Mouse (Mus musculus) forebrain, embryonic 15.5 days (tissue): ENCODE measurements at regions not wholly inside any gene's neighbourhood (a gene's known extent, or its start where the extent isn't known, plus 50 kb on each side); places are given as distances from the start of the nearest gene placed in this dataset.

Experiments used
- ATAC-seq: fragments of 200-750 bp; cut with Nextera tagmentation; replicated peaks from 2 replicates; pipeline ENCODE4 v1.8.0; 2017; ENCODE audit warnings: mild to moderate bottlenecking, moderate TSS enrichment, moderate library complexity
- H3K27ac ChIP-seq: fragments of 300-500 bp; sonication (generic); replicated peaks from 2 replicates; pipeline ENCODE4 v1.5.1; 2015; ENCODE audit warnings: mild to moderate bottlenecking, inconsistent platforms
- H3K27me3 ChIP-seq: fragments of 300-500 bp; sonication (generic); 2 replicates; pipeline ENCODE4 v1.6.1; 2015; ENCODE audit warnings: inconsistent platforms
- H3K36me3 ChIP-seq: fragments of 300-500 bp; sonication (generic); 2 replicates; pipeline ENCODE4 v1.6.1; 2015; ENCODE audit warnings: mild to moderate bottlenecking, inconsistent platforms
- H3K4me1 ChIP-seq: fragments of 300-500 bp; sonication (generic); 2 replicates; pipeline ENCODE4 v1.6.1; 2015; ENCODE audit warnings: inconsistent platforms
- H3K4me2 ChIP-seq: fragments of 300-500 bp; sonication (generic); replicated peaks from 2 replicates; pipeline ENCODE4 v1.6.1; 2015; ENCODE audit warnings: mild to moderate bottlenecking, inconsistent platforms
- H3K4me3 ChIP-seq: fragments of 300-500 bp; sonication (generic); 2 replicates; pipeline ENCODE4 v1.5.1; 2015; ENCODE audit warnings: mild to moderate bottlenecking, inconsistent platforms
- H3K9ac ChIP-seq: fragments of 300-500 bp; sonication (generic); replicated peaks from 2 replicates; pipeline ENCODE4 v1.6.1; 2015; ENCODE audit warnings: mild to moderate bottlenecking, inconsistent platforms
- H3K9me3 ChIP-seq: fragments of 300-500 bp; sonication (generic); 2 replicates; pipeline ENCODE4 v1.6.1; 2016; ENCODE audit warnings: inconsistent platforms
- WGBS: fragments of 180-500 bp; shearing (Covaris S2); methylation state at CpG from one replicate; pipeline ENCODE4 v1.1.7; 2015; ENCODE audit warnings: mixed read lengths; 5-methylcytosine and 5-hydroxymethylcytosine counted together

DNA sequence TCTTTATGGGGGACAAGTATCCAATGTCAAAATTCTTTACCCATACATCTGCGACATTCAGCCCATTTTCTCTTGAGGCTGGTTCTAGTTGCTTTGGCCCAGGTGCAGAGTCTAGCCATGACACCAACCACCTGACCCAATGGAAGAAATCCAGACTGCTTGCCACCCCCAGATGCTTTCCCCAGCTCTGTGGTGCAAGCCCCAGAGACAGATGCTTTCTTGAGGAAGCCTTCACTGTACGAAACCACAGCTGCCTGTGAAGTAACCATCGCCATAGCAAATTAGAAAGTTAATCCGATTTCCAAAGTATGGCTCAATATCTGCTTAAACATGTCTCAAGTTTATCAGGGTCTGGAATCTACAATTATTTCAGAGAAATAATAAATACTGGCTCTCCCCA lies 138.5 kb downstream of the Arrdc4 start:
- no peak overlapping the region for H3K9ac ChIP-seq
- no peaks in the 10 kb centered on the region for H3K36me3 ChIP-seq
- H3K4me1 ChIP-seq, result 0 out of 2 replicates have a peak, but pooled peaks cover 3% of the 10 kb centered on the region
- H3K4me3 ChIP-seq, result no peak overlapping the region
- no peak overlapping the region for H3K27ac ChIP-seq
- no peak for ATAC-seq
- H3K4me2 ChIP-seq, result no peak overlapping the region
- WGBS, result 91% methylated on average over 4 of the region's 4 CpGs
- H3K9me3 ChIP-seq, result no peaks in the 10 kb centered on the region
- H3K27me3 ChIP-seq, result no peaks in the 10 kb centered on the region

DNA sequence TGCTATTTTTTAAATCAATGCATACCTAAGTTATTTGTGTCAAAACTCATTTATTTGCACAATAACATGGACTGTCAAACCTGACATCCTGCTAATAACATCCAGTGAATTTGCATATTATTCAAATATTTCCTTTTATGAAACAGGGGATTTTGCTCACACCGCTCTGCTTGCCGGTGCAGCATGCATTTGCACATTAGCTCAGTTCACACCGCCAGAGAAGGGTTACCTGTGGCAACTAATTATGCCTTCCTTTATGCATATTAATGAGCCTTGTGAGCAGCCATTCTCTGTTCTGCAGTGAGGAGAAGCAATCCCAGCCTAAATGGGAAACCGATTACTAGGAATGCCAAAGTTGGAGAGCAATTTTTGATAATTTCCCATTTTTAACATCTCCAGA lies 141.9 kb downstream of the Arrdc4 start:
- H3K27me3 ChIP-seq, result no peaks in the 10 kb centered on the region
- no peaks in the 10 kb centered on the region for H3K9me3 ChIP-seq
- H3K4me2 ChIP-seq, result no peak overlapping the region
- no peak overlapping the region for H3K9ac ChIP-seq
- 0 out of 2 replicates have a peak, but pooled peaks cover 3% of the 10 kb centered on the region for H3K4me1 ChIP-seq
- no peak overlapping the region for H3K27ac ChIP-seq
- H3K4me3 ChIP-seq, result no peak overlapping the region
- ATAC-seq, result peak; percentile 75; the same call in 1 of the 2 replicates
- WGBS, result 18% methylated on average over 4 of the region's 4 CpGs
- no peaks in the 10 kb centered on the region for H3K36me3 ChIP-seq

DNA sequence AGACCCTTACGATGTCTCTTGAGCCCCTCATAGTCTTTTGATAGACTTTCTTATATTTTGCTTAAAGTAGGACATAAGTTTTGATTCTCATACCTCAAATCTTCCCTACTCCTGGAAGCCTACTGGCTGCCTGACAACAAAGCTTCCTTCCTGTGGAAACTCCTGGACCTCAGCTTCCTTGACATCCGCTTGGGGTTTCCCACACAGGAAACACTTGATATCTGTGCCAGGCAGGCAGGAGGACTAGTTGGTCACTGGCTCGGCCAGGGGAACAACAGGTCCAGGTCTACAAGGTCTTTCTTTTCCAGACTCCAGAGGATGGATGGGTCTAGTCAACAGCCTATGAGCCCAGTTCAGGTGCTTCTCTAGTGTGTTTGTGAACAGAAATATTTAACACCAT lies 142.8 kb downstream of the Arrdc4 start:
- no peak overlapping the region for H3K4me3 ChIP-seq
- no peaks in the 10 kb centered on the region for H3K9me3 ChIP-seq
- WGBS, result 93% methylated on average over 3 of the region's 3 CpGs
- no peak for ATAC-seq
- H3K9ac ChIP-seq, result no peak overlapping the region
- no peaks in the 10 kb centered on the region for H3K36me3 ChIP-seq
- H3K27me3 ChIP-seq, result no peaks in the 10 kb centered on the region
- no peak overlapping the region for H3K4me2 ChIP-seq
- H3K4me1 ChIP-seq, result 0 out of 2 replicates have a peak, but pooled peaks cover 3% of the 10 kb centered on the region
- H3K27ac ChIP-seq, result no peak overlapping the region

DNA sequence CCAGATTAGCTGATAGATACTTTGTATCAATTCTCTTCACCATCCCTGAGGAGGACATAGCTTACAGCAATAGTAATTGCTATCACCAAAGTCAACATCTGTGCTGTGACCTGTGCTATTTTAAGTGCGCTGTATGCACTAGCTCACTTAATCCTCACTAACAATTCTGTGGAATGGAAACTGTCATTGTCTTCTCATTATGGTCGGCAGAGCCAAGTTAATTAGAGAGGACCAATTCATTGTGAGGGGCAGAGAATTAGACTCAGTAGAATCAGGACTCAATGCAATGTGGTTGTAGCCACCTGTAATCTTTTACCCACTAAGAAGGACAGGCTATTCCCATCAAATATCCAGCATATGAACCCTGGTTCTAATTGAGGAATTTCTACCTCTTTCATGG lies 145.3 kb downstream of the Arrdc4 start:
- Histone ChIP-seq H3K9me3 (no peaks in the 10 kb centered on the region), H3K36me3 (no peaks in the 10 kb centered on the region), H3K27me3 (no peaks in the 10 kb centered on the region), H3K27ac (no peak overlapping the region), H3K9ac (no peak overlapping the region), H3K4me1 (0 out of 2 replicates have a peak, but pooled peaks cover 3% of the 10 kb centered on the region), H3K4me2 (no peak overlapping the region), H3K4me3 (no peak overlapping the region)
- 41% methylated on average over 2 of the region's 2 CpGs for WGBS
- no peak for ATAC-seq

DNA sequence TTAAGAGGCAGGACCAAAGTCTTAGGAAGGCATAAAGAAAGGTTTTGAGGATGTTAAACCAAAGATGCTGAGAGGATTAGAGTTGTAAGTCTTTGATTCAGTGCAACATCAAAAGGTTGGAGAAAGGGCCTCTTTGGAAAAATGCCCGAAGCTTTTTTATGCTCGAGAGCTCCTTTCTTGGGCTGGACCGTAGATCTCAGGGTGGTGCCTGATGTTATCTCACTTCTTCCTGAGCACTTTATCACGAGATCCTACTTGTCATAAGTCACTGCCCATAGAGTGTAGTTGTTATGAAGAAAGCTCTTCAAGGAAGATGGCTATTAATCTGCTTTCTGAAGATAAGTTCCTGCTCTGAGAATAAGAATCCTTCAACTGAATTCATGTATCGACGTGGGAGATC lies 147.0 kb downstream of the Arrdc4 start:
- no peak overlapping the region for H3K4me2 ChIP-seq
- no peak for ATAC-seq
- no peak overlapping the region for H3K4me3 ChIP-seq
- H3K9me3 ChIP-seq, result no peaks in the 10 kb centered on the region
- H3K9ac ChIP-seq, result no peak overlapping the region
- no peaks in the 10 kb centered on the region for H3K36me3 ChIP-seq
- no peaks in the 10 kb centered on the region for H3K27me3 ChIP-seq
- WGBS, result 37% methylated on average over 6 of the region's 6 CpGs
- no peaks in the 10 kb centered on the region for H3K4me1 ChIP-seq
- no peak overlapping the region for H3K27ac ChIP-seq

DNA sequence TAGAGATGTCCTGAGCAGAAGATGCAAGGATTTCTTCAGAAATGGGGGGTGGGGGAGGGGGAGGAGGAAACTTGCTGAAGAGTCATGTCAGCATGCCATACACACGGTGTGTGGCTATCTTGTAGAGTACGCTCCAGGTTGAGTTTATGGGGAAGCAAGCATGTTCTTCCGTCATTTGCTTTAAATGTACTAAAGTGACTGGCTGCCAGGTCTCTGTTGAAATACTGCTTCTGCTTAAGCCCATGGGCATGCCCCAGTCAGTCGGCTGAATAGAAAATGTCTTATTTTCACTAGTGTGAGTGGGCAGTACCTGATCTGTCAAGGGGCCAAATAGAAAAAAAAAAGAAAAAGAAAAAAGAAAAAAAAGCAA lies 155.0 kb downstream of the Arrdc4 start:
- H3K4me2 ChIP-seq, result no peak overlapping the region
- no peak for ATAC-seq

DNA sequence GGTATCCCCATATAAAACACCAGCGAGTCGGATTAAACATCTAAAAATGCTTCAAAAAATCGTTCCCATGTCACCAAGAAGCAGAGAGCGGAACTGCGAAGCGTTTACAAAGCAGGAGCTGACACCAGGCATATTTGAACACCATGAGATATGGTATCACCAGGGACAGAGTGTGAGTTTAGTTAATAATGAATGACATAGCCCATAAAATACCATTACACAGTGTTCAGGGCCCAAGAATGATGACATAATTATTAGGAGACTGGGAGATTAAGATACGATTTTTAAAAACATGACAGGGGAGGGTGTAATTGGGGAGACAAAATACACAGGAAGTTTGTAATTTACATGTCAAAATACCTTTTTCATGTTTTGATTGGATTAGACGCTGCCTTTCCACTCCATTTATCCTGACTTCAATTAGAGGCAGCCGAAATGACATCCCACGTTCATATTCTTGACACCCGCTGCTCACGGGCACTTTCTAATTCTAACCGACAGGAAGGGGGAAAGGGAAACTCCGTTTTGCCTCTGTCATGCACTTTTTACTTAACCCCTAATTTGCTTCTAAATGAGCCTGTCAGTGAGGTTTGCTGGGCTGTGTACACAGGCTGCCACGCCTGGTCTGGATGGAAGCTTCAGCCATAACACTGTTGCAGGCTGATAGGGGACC lies 155.6 kb downstream of the Arrdc4 start:
- H3K27me3 ChIP-seq, result no peaks in the 10 kb centered on the region
- no peak overlapping the region for H3K4me3 ChIP-seq
- H3K9me3 ChIP-seq, result no peaks in the 10 kb centered on the region
- peak; percentile 48; the same call in 1 of the 2 replicates for ATAC-seq
- no peaks in the 10 kb centered on the region for H3K36me3 ChIP-seq
- no peak overlapping the region for H3K9ac ChIP-seq
- H3K27ac ChIP-seq, result no peak overlapping the region
- H3K4me2 ChIP-seq, result no peak overlapping the region
- 38% methylated on average over 15 of the region's 15 CpGs for WGBS
- H3K4me1 ChIP-seq, result peaks cover 5% of the 10 kb centered on the region; the same call in 1 of the 2 replicates

More for the DNA sequence above, 155.0 kb downstream of the Arrdc4 start:
- no peaks in the 10 kb centered on the region for H3K27me3 ChIP-seq
- WGBS, result 72% methylated on average over 4 of the region's 4 CpGs
- no peaks in the 10 kb centered on the region for H3K36me3 ChIP-seq
- peaks cover 5% of the 10 kb centered on the region; the same call in 1 of the 2 replicates for H3K4me1 ChIP-seq
- no peak overlapping the region for H3K27ac ChIP-seq
- no peaks in the 10 kb centered on the region for H3K9me3 ChIP-seq
- H3K4me3 ChIP-seq, result no peak overlapping the region
- no peak overlapping the region for H3K9ac ChIP-seq

DNA sequence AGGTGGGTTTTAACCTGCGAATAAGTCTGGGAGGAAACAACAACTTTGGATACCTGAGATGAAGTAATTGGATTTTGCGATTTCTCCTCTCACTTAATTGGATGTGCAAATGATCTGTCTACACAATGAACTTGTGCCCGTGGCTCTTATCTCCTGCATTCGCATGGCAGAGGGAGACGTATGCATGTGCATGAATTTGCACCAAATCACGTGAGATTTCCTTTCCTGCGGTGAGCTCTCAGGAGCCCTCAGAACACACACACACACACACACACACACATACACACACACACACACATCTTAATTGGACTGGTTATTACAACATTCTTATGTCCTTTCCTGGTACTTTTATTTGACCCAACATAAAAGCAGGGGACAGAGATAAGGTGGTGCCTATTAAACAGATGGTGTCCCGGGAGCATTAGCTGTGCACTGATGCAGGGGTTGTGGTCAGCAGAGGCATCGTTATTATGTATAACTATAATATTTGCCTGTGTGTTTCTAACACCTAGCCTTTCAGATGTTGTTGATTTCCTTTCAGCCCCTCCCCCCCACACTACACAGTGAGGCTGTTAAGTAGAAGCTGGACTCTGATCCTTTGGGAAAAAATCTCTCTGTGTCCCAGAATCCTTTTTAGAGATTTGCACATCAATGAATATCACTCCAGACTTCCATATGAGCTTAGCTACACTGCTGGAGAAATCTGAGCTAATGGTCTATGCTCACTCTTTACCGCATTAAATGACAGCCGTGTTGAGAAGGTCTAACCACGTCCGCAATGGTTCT lies 166.3 kb downstream of the Arrdc4 start:
- Histone ChIP-seq H3K4me2 (no peak overlapping the region), H3K9me3 (no peaks in the 10 kb centered on the region), H3K9ac (no peak overlapping the region), H3K4me1 (no peaks in the 10 kb centered on the region), H3K27ac (no peak overlapping the region), H3K27me3 (peaks cover 4% of the 10 kb centered on the region), H3K4me3 (no peak overlapping the region), H3K36me3 (no peaks in the 10 kb centered on the region)
- no peak for ATAC-seq
- 73% methylated on average over 13 of the region's 13 CpGs for WGBS

DNA sequence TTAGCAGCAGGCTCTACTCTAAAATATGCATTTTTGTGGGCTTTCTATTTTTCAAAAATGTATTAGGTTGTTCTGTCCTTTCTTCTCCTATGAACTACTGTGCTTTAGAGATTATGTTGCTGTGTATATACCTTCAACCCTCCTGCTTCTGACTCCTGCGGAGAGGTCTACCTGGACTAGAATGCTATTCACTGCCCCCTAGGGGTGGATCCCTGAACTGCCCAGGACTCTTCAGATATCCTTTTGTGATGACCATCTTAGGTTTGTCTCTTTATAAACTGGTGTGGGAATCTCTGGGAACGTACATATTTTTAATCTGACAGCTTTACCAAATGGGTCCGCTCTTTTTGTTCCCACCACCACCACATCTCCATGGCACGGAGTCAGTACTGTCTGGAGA lies 168.4 kb downstream of the Arrdc4 start:
- Histone ChIP-seq H3K9me3 (no peaks in the 10 kb centered on the region), H3K4me1 (no peaks in the 10 kb centered on the region), H3K9ac (no peak overlapping the region), H3K4me3 (no peak overlapping the region), H3K27me3 (peaks cover 4% of the 10 kb centered on the region), H3K27ac (no peak overlapping the region), H3K4me2 (no peak overlapping the region), H3K36me3 (no peaks in the 10 kb centered on the region)
- no peak for ATAC-seq
- 43% methylated on average over 4 of the region's 4 CpGs for whole genome bisulfite sequencing

DNA sequence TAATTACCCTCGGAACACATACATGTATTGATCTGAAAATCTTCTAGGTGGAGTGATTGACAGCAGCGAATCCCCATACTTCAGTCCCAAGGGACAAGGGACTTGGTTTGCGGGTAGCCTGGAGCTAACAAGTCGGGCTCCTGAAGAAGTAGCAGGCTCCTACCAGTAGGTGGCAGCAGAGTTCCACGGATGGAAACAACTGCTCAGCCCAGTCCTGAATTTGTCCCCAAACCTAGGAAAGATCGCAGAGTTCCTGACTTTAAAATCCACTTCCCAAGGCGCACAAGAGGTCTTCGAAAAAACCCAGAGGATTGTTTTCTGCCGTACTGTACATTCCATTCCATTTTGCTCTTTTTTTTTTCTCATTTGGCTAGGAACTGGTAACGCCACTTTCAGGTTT lies 169.4 kb downstream of the Arrdc4 start:
- H3K36me3 ChIP-seq, result no peaks in the 10 kb centered on the region
- peak overlapping the region; percentile 18; the same call in 1 of the 2 replicates for H3K4me3 ChIP-seq
- peak; percentile 93 for ATAC-seq
- peak overlapping the region; percentile 37 for H3K4me2 ChIP-seq
- H3K9me3 ChIP-seq, result no peaks in the 10 kb centered on the region
- no peaks in the 10 kb centered on the region for H3K4me1 ChIP-seq
- peaks cover 4% of the 10 kb centered on the region for H3K27me3 ChIP-seq
- H3K27ac ChIP-seq, result no peak overlapping the region
- 9% methylated on average over 10 of the region's 10 CpGs for WGBS
- no peak overlapping the region for H3K9ac ChIP-seq

DNA sequence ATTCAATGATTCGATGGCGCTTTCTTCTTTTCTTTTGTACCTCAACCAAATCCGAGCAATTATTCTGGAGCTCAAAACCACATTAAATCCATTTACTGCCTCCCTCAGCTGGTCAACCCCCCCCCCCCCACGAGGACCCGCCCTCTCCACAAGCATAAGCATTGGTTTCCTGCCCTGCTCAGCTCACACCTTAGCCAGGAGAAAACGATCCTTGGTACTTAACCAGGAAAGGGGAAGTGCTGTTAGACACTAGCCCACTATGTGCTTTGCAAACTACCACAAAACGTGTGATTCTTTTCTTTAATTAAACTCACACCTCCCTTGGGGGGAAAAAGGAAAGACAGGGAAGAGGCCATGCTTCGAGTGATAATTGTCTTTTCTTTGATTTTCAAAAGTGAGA lies 169.8 kb downstream of the Arrdc4 start:
- no peak overlapping the region for H3K4me3 ChIP-seq
- no peaks in the 10 kb centered on the region for H3K9me3 ChIP-seq
- 55% methylated on average over 8 of the region's 8 CpGs for WGBS
- no peaks in the 10 kb centered on the region for H3K4me1 ChIP-seq
- no peak overlapping the region for H3K4me2 ChIP-seq
- H3K9ac ChIP-seq, result no peak overlapping the region
- no peak overlapping the region for H3K27ac ChIP-seq
- peak; percentile 48; the same call in 1 of the 2 replicates for ATAC-seq
- no peaks in the 10 kb centered on the region for H3K36me3 ChIP-seq
- peaks cover 4% of the 10 kb centered on the region for H3K27me3 ChIP-seq

DNA sequence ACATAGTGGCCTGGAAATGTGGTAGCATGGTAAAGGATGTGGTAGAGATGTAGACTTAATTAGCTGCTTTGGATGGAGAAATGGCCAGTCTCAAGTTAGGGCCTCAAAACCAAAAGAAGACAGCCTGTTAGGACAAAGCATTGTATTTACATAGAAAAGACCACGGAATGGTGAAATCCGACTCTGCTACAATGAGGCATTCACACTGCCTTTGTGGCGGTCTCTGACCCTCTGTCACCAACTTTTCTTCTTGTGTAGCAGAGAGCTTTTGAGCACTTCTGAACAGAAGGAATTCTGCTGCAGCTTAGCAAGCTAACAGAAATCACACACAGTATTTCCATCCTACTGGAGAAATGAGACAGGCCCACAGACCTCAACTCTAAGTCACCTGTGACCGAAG lies 177.7 kb downstream of the Arrdc4 start:
- Histone ChIP-seq H3K27me3 (no peaks in the 10 kb centered on the region), H3K27ac (no peak overlapping the region), H3K9me3 (no peaks in the 10 kb centered on the region), H3K9ac (no peak overlapping the region), H3K4me2 (no peak overlapping the region), H3K4me3 (no peak overlapping the region), H3K4me1 (no peaks in the 10 kb centered on the region), H3K36me3 (no peaks in the 10 kb centered on the region)
- ATAC-seq, result no peak
- 29% methylated on average over 4 of the region's 4 CpGs for WGBS
